Mouse (Mus musculus) left cerebral cortex, postnatal 14 days (tissue): ENCODE measurements around the gene Thra. TPM values are rescaled to one million over a fixed set of nuclear protein-coding genes. Genes with fewer than 3 reads are reported as not detected.

Source experiments
- DNase-seq, 2 experiments: peaks; one replicate each; pipeline ENCODE4 v3.0.0; 2021 to 2022; ENCODE audit warnings: low spot score in 2 of 2, mixed read lengths in 1 of 2
- intact Hi-C: fragments of 180-260 bp; cut with DNase I; formaldehyde crosslinking; loops from one replicate; pipeline ENCODE4 v1.15.1; 2025
- total RNA-seq, 2 experiments: library from RNA; stranded (reverse); gene quantifications; 2 replicates each; pipeline ENCODE4 v1.2.3; 2021

Thra gene
- total RNA-seq, 2 experiments from 2014 or later, result 962 to 1,004 TPM

DNA sequence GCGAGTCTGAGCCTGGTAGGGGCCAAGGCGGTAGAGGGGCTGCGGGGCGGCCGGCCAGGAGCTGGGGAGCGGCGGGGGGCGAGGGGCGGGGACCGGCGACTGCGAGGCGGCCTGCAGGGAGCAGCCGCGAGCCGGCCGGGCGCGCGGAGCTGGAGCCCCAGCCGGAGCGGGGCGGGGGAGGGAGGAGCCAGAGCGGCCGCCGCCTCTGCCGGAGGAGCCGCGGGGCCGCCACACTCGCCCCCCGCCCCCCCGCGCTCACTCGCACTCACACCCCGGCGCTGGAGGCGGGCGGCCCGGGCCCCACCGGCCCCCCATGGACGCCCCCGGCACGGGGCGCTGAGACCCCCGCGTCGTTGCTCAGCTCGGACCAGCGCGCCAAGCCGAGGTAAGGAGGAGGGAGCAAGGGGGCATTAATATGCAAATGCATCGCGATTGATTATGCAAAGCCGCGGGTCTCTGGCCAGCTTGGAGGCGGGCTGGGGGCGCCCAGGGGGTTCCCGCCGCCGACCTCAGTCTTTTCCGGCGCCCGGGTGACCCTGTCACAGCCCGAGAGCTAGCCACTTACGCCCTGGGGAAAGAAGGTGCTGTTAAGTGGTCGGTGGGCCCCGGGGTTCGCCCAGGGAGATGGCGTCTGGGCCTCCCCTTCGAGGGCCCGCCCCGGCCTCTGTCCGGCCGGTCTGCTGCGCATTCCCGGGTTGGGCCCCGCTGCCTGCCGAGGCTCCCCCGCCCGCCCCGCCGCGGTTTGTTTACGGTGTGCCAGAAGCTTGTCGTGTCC, 1.4 kb downstream of the Thra start:
- intact Hi-C loops, result loop anchor here (1.0 to 2.0 kb wide), 2 partner anchors 13 to 45 kb away; no protein-coding TSS in a partner anchor
- peak in 1 of 2 experiments; percentile 78 for DNase-seq

DNA sequence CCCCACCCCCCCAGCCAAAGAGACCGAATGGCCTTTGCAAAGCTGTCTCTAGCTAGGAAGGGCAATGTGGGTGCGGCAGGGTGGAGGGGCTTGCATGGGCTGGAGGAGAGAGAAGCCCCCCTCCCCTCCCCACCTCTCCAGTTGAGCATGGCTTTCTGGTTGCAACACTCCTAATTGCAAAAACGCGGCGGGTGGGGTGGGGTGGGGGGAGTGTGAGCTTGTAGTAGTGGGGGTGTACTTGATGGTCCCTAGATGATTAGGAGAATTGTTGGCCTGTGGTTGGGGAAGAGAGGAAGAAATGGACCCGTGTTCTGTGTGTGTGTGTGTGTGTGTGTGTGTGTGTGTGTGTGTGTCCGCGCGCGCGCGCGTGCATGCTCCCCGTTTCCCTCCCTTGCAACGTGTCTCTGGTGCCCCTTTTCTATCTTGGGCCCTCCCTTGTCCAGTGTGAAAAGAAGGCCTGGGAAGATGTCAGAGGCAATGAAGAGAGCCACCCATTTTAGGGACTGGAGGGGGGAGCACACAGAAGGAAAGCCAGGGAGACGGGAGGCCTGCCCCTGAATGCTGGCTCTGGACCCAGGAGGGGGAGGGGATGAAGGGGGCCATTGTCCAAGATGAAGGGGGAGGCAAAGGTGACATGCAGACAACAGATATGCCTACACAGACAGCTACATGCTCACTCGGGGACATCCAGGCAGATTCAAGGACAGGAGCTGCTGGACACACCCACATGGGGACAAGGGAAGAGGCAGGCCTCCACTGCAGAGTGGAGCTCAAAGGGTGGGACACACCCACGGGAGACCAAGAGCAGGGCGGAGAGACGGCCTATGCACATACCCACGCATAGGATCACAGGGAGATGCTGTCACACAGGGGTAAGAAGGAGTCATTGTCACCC, 2.2 kb downstream of the Thra start:
- intact Hi-C loops, result no loop called here
- no peak for DNase-seq

DNA sequence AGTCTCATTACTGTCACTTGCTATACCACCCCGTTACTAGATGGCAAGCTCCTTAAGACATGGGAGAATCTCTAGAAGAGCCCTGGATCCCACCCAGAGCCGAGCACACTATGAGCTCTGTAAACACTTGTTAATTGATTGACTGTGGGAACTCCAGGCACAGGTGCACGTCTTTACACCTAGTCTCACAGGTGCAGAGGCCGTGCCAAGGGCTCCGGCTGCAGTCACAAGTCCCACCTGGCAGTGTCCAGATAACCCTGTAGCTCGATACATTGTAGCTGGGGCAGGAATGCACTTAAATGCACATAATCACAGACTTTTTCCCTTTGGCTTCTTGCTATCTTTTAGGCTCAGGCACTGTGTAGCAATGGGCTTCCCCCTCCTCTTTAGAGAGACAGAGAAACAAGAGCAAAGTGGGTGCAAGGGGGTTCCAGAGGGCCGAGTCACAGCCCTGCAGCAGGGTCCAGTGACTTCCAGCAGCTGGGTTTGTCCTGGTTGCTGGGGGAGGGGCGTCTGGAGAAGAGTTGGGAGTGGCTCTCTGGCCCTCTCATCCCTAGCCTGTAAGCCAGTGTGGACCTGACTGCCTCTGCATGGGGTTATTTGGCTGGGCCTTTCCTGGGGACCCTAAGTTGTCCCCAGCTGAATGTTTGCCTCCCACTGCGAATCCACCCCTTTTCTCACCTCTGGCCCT, 3.4 kb downstream of the Thra start:
- intact Hi-C loops, result no loop called here
- peak in 1 of 2 experiments; percentile 44 for DNase-seq

DNA sequence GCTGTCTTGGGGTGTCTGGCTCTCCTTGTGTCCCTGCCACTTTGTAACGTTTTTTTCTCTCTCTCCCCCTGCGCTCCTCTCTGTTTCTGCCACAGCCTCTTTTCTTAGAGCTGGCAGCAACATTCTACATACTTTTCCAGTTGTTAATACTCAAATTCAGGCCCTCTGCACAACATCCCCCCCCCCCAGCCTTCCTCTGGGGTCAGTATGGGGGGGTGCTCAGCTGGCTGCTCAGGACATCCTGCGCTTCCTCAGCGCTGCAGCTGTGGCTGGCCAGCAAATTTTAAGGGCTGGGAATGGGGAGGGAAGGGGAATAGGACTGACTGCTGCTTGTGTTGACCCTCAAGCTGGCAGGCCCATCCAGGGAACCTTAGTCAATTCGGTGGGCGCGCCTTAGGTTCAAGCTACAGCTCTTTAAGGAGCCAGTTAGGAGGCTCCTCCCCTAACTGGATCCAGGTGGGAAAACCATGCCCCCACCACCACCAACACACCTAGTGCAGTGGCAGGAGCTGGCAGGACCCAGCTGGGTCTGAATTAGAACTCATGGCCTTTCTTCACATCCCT, 4.1 kb downstream of the Thra start:
- no peak for DNase-seq
- intact Hi-C loops, result no loop called here

DNA sequence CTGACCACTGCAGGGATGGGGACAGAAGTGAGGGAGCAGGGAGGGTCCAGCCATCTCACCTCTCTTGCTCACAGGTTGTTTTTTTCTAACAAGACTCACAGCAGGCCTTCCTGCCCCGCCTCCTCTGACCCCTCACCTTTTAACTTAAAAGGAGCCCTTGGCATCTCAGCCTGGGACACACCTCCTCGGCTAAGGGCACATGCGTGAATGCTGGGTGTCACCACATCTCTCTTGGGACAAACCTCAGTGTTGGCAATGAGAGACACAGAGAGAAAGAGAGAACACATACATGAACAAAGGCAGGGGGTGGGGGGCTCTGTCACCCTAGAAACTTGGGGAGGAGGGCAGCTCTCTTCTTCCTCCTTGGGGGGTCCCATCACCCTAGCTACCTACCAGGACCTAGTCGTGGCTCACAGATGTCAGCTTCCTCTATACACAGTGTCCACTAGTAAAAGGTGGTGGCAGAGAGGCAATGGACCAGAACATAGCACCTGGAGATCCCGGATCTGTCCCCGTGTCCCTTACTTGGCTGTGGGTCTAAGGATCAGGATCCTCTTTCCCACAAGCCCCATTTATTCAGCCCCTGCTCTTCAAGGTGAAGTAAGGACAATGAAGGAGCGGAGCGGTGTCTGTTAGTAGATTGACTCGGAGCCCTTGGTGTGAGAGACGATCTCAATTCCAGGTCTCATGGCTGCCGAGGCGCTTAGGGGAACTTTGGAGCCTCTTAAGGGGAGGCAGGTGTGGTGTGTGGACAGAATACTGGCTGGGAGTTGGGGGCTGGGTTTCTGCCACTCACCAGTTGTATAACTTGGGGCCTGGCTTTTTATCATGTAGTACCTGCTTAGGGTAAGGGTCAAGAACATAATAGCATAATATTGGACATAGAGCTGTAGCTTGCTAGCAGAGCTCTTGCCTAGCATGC, 5.8 kb downstream of the Thra start:
- DNase-seq, result no peak
- intact Hi-C loops, result no loop called here

DNA sequence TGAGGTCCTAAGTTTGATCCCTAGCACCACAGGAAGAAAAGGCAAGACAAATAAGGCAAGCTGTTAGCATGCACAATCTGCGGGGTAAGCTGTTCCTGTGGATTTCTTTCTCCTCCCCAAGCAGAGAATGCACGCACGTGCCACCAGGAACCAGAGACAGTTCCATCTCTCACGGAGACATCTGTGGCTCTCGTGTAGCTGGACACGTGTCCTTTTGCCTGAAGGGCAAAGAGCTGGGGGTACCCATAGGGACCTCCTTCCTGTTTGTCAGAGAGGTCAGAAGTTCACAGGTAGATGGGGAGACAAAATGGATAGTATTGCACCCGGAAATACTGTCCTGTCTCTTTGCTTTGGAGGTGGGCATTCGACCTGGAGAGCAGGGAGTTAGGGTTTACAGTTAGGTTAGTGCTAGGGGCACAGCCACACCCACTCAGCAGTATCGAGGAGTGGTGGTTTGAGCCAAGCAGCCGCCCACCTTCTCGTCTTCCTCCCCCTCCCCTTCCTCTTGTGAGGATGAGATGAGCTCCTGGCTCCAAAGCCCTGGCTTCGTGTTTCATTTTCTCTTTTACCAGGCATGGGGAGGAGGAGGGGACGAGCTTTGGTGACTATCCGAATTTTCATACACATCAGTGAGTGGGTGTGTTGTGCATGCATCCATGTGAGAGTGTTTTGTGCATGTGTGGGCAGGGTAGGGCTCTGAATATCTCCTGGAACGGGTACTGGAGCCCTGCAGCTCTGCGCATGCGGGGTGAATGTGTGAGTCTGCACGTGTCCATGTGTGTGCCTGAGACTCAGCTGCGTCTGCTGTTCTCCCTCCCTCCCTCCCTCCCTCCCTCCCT, 6.6 kb downstream of the Thra start:
- peak; percentile 94 to 99 for DNase-seq
- intact Hi-C loops, result no loop called here

DNA sequence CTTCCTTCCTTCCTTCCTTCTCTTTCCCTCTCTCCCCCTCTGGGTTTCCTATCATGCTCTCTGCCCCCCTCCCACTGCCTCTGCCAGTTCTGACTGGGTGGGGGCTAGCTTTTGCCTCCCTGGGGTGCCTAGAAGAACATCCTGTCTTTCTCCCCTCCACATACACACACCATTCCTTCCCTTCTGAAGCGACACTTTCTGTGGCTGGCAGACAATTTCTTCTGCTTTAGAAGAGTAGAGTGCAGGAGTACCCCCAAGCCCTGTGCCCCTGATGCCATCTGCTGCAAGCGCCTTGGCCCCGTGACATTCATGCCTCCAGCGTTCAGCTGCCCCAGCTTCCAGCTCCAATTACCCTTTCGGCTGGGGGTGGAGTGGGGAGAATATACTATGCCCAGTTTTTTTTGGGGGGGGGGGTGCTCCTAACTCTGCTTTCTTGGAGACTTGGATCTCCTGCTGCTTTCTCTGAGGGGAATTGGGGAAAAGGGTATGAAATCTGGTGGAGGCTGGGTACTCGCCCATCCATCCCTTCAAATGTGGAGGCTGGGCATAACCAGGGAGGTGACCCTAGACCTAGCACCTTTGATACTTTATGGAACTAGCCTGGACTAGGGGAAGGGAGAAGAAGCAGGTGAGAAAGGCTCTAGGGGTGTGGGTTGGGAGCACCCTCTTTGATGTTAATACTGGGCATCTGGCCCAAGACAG, 7.5 kb downstream of the Thra start:
- DNase-seq, result no peak

DNA sequence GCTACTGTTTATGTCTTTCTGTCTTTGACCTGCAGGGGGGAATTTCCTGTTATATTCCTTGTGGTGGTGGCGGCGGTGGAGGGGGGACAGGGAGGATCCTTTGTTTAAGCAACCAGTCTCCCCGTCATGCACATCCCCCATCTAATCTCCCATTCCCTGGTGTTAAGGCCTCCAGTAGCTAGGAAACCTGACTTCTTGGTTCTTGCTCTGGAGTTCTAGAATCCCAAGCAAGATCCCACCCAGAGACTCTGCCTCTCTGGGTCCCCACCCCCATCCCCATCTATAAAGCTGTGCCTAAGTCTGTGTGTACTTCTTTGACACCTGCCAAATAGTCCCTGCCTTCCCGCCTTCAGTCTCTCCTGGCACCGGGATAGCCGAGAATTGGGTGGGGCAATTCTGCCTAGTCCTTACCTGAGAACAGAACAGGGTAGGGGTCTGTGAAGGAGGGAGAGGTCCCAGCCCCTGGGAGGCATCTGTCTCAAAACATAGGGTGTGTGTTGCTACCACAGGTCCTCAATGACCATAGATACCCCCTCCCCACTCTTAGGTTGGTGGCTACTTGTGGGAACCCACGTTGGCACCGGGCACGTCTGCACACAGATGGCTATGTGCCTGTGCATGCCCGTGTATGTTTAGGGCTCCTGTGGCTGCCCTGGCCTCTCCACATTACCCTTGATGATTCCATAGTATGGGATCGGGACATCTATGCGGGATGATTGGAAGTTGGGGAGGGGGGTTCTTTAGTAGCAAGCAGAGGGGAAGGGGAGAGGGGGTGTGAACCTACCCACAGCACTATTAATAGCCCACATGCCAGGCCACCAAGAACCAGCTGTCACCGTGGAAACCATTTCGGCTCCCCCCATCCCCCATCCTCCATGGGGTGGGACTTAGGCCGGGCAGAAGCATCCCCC, 8.3 kb downstream of the Thra start:
- intact Hi-C loops, result no loop called here
- peak in 1 of 2 experiments; percentile 41 for DNase-seq

More for the DNA sequence above, 7.5 kb downstream of the Thra start:
- intact Hi-C loops, result no loop called here

DNA sequence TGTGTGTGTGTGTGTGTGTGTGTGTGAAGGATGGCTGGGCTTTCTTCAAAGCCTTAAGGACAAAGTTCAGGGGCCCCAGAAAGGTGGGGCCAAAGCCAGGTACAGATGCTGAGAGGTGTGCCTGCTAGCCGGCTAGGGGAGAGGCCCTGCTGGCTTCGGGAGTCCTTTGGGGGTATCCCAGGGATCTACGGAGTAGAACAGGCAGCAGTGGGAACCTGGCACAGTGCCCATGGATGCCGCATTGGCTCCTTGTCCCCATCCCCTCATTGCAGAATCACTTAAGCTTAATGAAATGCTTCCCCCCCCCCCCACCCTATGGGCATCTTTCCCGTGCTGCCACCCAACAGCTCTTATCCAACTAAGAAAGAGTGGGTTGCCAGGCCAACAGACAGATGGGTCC, 9.3 kb downstream of the Thra start:
- intact Hi-C loops, result no loop called here
- DNase-seq, result peak in 1 of 2 experiments; percentile 72

DNA sequence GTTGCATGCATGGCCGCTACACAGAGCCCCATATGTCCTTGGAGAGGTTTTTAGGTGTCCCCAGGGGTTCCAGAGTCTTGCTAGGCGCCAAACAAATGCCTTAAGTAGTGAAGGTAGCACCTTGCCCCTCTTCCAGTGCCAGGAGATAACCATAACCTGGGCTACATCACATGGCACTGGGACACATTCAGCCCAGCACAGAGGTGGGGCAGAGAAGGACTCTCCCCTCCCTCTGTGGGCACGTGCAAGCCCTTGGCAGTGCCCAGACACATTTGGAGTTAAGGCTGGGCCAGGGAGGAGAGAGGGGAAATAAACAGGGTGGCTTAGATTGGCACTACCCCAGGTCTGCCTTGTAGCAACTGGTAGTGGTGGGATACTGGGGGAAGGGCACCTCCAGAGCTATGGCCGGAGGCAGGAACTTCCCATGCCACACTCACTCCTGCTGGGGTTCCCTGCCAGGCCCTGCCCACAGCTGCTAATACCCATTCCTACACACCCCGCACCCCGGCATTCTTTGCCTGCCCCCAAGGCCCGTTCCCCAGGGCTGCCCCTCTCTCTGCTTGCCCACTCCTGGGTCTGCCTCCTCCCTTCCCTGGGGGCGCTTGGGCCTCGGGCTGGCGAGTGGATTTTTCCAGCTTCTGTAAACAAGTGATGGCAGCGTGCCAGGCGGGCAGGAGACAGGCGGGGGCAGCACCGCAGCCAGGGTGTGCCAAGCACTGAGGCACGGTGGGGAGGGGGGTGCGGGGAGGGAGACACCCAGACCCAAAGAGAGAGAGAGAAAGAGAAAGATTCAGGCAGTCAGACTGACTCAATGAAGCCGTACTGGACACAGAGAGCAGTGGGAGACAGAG, 10.1 kb downstream of the Thra start:
- peak; percentile 80 to 84 for DNase-seq
- intact Hi-C loops, result no loop called here

DNA sequence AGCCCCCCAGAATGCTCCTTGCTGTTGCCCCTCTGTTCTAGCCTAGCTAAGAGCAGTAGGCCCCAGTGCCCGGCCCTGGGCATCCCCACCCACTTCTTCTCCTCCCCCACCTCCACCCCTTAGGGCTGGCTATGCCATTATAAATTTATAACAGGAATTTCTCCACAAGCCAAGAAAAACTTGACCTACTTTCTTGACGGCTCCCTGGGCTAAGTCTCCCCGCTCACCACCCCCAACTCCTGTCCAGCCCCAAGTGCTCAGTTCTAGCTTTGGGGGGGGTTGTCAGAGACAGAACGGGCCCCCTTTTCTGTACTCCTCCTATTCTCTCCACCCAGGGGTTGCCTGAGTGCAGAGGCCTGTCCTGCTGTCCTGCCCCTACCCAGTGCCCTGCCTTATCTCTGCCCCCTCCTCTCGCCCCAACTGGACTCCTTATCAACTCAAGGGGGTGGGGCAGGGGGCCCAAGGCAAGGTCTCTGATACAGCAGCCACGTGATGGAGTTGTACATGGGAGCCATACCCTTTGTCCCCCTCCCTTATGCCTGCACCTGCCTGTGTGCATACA, 10.9 kb downstream of the Thra start:
- intact Hi-C loops, result no loop called here
- no peak for DNase-seq

DNA sequence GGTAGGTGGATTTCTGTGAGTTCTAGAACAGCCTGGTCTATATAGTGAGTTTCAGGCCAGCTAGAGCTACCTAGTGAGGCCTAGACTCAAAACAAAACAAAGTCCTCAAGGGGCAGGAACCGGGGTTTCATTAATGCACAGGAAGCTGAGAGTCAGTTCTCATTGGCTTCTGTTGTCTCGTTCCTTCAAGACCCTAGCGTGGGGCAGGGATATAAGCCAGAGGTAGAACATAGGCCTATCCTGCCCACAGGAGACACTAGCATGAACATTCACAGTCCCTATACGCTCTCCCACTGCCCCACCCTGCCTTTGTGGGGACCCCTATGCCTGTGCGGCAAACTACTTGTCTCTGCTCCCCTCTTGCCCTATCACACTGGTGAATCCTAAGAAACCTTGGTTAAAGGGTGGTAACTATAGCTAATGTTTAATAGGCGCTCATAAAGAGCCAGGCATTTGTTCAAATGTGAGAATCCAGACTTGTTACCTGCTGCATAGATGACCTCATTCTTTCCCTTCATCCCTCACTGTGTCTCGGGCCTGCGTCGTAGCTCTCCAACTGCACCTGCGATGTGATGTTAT, 12.2 kb downstream of the Thra start:
- intact Hi-C loops, result no loop called here
- no peak for DNase-seq

DNA sequence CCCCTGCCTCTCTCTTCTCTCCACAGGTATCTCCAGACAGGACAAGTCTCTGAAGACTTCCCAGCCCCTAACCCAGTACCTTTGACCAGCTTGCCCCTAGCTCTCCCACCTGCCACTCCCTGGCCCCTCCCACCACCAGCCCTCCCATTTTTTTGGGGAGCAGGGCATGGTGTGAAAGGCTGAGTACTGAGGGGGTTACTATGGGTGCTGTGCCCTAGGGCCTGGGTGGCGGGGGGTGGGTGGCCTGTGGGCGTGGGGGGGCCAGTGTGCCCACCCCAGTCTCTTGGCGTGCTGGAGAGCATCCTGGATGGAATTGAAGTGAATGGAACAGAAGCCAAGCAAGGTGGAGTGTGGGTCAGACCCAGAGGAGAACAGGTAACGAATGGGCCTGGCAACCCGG, 12.8 kb downstream of the Thra start:
- intact Hi-C loops, result no loop called here
- DNase-seq, result no peak

DNA sequence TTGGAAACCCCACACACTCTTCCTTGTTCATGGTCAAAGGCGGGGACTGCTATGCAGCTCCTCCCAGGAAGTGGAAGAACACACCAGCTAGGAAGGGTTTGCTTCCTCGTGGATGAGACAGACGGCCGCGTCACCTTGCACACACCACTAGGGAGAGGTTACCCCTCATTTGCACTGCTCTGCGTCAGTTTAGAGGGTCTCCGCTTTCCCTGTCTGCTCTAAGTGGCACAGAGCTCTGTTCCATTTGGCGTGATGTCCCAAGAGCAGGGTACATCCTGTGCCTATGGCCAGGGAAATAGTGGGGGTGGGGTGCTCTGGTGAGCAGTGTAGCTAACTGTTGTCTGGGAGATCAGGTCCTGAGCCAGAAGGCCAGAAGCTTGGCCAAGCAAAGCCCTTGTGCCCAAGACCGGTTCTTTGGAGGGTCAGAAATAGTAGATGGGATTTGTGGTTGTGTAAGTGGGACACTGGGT, 13.7 kb downstream of the Thra start:
- intact Hi-C loops, result no loop called here

More for the DNA sequence above, 13.7 kb downstream of the Thra start:
- DNase-seq, result peak; percentile 58 to 77
